Mouse (Mus musculus) layer of hippocampus, adult 8-10 months (tissue): ENCODE results near the gene Igf2bp3. TPM values are rescaled to one million over a fixed set of nuclear protein-coding genes. Genes with fewer than 3 reads are reported as not detected.

ENCODE experiments used
- total RNA-seq, 4 experiments: library from RNA; stranded (reverse); gene quantifications; 2 replicates each; pipeline ENCODE4 v1.2.4; 2022

The Igf2bp3 gene
- total RNA-seq, 4 experiments from 2014 or later: not detected

Other genes with a start within 250 kb of the Igf2bp3 start
- gene Doxl2, start 240.0 kb downstream of the Igf2bp3 start, total RNA-seq: not detected
- gene Svs1, start 228.1 kb downstream of the Igf2bp3 start, total RNA-seq: not detected
- gene Gpnmb, start 178.4 kb downstream of the Igf2bp3 start, total RNA-seq: 10 to 100 TPM in 2 of 4 experiments, 1 to 10 TPM in 2; 3.5 to 67.0 (median 21.0) TPM
- gene Malsu1, start 141.2 kb downstream of the Igf2bp3 start, total RNA-seq: 10 to 100 TPM; 24.3 to 30.0 (median 27.4) TPM
- 100 to 1,000 TPM in 1 of 4 experiments, 10 to 100 TPM in 3; 54.1 to 108 (median 82.0) TPM for gene Tra2a, start 49.1 kb upstream of the Igf2bp3 start, total RNA-seq
- 10 to 100 TPM in 2 of 4 experiments, 1 to 10 TPM in 2; 7.9 to 10.8 (median 9.4) TPM for gene Ccdc126, start 104.3 kb upstream of the Igf2bp3 start, total RNA-seq
- 1 to 10 TPM in 2 of 4 experiments, under 1 TPM in 2; 0.65 to 2.6 (median 1.1) TPM for gene Fam221a, start 152.8 kb upstream of the Igf2bp3 start, total RNA-seq
- 1 to 10 TPM in 3 of 4 experiments, under 1 TPM in 1; 0.86 to 1.6 (median 1.4) TPM for gene Stk31, start 180.6 kb upstream of the Igf2bp3 start, total RNA-seq